Mouse (Mus musculus) testis, adult 2 months (tissue): ENCODE results near the gene Plpp4. TPM values are rescaled to one million over a fixed set of nuclear protein-coding genes. Genes with fewer than 3 reads are reported as not detected.

ENCODE experiments used
- H3K27ac ChIP-seq: fragments of 200-500 bp; 2 replicates; pipeline ENCODE4 v1.5.1; 2012; ENCODE audit warnings: low read depth, low read length; ENCODE audit not compliant: control insufficient read depth, insufficient read depth
- H3K27me3 ChIP-seq: fragments of 200-500 bp; 2 replicates; pipeline ENCODE4 v1.6.1; 2012; ENCODE audit warnings: mild to moderate bottlenecking, low read length, moderate library complexity; ENCODE audit not compliant: control insufficient read depth, insufficient read depth
- H3K36me3 ChIP-seq: fragments of 200-500 bp; 2 replicates; pipeline ENCODE4 v1.6.1; 2012; ENCODE audit warnings: mild to moderate bottlenecking, low read length; ENCODE audit not compliant: control insufficient read depth, insufficient read depth
- H3K4me1 ChIP-seq: fragments of 200-500 bp; 2 replicates; pipeline ENCODE4 v1.6.1; 2012; ENCODE audit warnings: low read length; ENCODE audit not compliant: control insufficient read depth, insufficient read depth
- H3K4me3 ChIP-seq: fragments of 200-500 bp; 2 replicates; pipeline ENCODE4 v1.5.1; 2012; ENCODE audit warnings: low read depth, mild to moderate bottlenecking, low read length, moderate library complexity, mixed read lengths; ENCODE audit not compliant: control insufficient read depth
- CTCF ChIP-seq: fragments of 200-500 bp; IDR thresholded peaks from 2 replicates; pipeline ENCODE4 v1.5.1; 2012; ENCODE audit warnings: low read depth, mild to moderate bottlenecking, inconsistent platforms, low read length, moderate library complexity; ENCODE audit not compliant: control insufficient read depth, insufficient read depth, insufficient replicate concordance
- POLR2A ChIP-seq: fragments of 200-500 bp; IDR thresholded peaks from 2 replicates; pipeline ENCODE4 v1.6.1; 2012; ENCODE audit warnings: low read depth, mild to moderate bottlenecking, inconsistent platforms, low read length, moderate library complexity; ENCODE audit not compliant: control insufficient read depth
- polyA plus RNA-seq: library from polyadenylated mRNA; depleted of rRNA; stranded (reverse); fragments of >200 nt; gene quantifications from 2 replicates; pipeline ENCODE4 v1.2.3, GENCODE M21; 2012

Plpp4 gene
- polyA plus RNA-seq, 1 experiment = 2.3 TPM

DNA sequence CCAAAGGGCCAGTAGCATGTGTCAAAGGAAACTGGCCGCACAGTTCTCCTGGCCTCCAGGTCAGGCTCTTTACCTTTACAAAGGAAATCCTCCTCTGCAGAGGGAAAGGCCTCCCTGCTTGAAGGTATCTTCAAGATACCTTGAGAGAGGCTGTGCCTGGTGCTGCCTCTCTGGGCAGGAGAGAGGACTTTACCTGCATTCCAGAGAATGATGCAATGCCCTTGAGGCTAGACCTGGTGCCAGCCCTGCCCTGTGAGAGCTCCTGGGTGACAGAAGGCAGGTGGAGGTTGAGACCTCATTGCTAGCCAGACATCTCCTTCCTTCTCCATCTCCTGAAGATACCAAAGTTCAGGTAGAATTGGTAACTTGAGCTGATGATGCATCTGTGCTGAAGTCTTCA is 118.5 kb downstream of the Plpp4 start:
- TF ChIP-seq POLR2A (no peak), CTCF (no peak)
- Histone ChIP-seq H3K4me1 (peaks cover 3% of the 10 kb centered on the region), H3K36me3 (no peaks in the 10 kb centered on the region), H3K4me3 (no peak overlapping the region), H3K27ac (no peak overlapping the region), H3K27me3 (no peaks in the 10 kb centered on the region)

GRCm38 (mm10) chr7:129385149-129385548 is 128.3 kb downstream of the Plpp4 start:
- Histone ChIP-seq H3K4me3 (no peak overlapping the region), H3K36me3 (no peaks in the 10 kb centered on the region), H3K27me3 (no peaks in the 10 kb centered on the region), H3K4me1 (no peaks in the 10 kb centered on the region), H3K27ac (no peak overlapping the region)
- TF ChIP-seq CTCF = no peak
- TF ChIP-seq POLR2A = no peak

GRCm38 (mm10) chr7:129392835-129393489 is 136.1 kb downstream of the Plpp4 start:
- no peak overlapping the region for H3K27ac ChIP-seq
- TF ChIP-seq POLR2A (no peak), CTCF (no peak)

GRCm38 (mm10) chr7:129396561-129396960 is 139.7 kb downstream of the Plpp4 start:
- TF ChIP-seq CTCF = no peak
- no peak for TF ChIP-seq POLR2A
- no peak overlapping the region for H3K4me3 ChIP-seq
- H3K27me3 ChIP-seq = no peaks in the 10 kb centered on the region
- H3K4me1 ChIP-seq = no peaks in the 10 kb centered on the region
- no peaks in the 10 kb centered on the region for H3K36me3 ChIP-seq
- H3K27ac ChIP-seq = no peak overlapping the region

More at GRCm38 (mm10) chr7:129392835-129393489, 136.1 kb downstream of the Plpp4 start:
- Histone ChIP-seq H3K4me3 (no peak overlapping the region), H3K4me1 (no peaks in the 10 kb centered on the region), H3K36me3 (no peaks in the 10 kb centered on the region), H3K27me3 (no peaks in the 10 kb centered on the region)

DNA sequence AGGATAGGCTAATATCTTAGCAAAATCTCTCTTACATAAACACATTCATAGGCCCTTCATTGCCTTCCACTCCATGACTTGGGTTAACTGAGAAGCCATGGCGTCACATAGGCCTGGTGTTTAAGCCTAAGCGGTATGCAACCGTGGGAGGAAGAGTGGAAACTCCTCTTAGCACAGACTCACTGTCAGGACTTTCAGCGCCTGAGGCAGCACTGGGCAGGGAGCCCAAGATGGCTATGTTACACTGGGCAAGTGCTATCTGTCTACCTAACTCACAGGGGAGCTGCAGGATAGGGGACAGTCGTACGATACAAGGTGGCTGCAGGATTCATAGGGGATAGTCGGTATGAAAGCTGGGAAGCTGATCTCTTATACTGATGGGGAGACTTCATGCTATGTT is 142.2 kb downstream of the Plpp4 start:
- Histone ChIP-seq H3K27me3 (no peaks in the 10 kb centered on the region), H3K4me3 (no peak overlapping the region), H3K27ac (no peak overlapping the region), H3K4me1 (no peaks in the 10 kb centered on the region), H3K36me3 (no peaks in the 10 kb centered on the region)
- no peak for TF ChIP-seq CTCF
- no peak for TF ChIP-seq POLR2A

DNA sequence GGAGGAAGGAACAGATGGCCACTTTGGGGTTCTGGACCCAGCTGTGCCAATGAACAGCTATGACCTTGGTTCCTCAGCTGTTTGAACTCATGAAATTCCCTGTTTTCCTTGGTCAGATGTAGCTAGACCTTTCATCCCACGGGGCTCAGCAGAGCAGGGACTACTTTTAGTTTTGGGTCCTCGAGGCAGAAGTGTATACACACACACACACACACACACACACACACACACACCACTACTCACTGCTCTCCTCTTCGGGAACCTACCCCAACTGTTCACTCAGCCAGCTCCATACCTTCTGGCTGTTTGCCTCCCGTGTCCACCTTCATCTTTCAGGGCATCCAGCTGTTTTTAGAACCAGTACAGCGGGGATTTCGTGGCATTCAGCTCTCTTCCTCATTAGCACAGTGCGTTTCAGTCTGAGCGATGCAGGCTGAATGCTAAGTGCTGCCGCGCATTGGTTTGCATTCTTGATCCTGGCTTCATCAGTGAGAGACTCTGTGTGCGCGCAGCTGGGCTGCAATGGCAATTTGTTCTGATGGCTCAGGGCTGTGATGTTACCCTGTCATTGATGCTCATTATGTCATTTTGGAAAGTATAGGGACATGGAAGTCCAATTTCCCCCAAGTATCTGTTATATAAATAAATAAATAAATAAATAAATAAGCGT is 146.0 kb downstream of the Plpp4 start:
- Histone ChIP-seq H3K36me3 (no peaks in the 10 kb centered on the region), H3K27ac (no peak overlapping the region), H3K4me1 (no peaks in the 10 kb centered on the region), H3K4me3 (no peak overlapping the region), H3K27me3 (no peaks in the 10 kb centered on the region)
- TF ChIP-seq POLR2A (no peak), CTCF (no peak)

GRCm38 (mm10) chr7:129406069-129406468 is 149.2 kb downstream of the Plpp4 start:
- TF ChIP-seq POLR2A (no peak), CTCF (no peak)
- no peak overlapping the region for H3K4me3 ChIP-seq
- H3K27ac ChIP-seq = no peak overlapping the region
- no peaks in the 10 kb centered on the region for H3K27me3 ChIP-seq
- no peaks in the 10 kb centered on the region for H3K36me3 ChIP-seq
- no peaks in the 10 kb centered on the region for H3K4me1 ChIP-seq
